Mouse (Mus musculus) CH12.LX (cell line): ENCODE results near the gene Eif4ebp2.

Source experiments
- CTCF ChIP-seq, 2 experiments: IDR thresholded peaks in 1 of 2; conservative IDR thresholded peaks in 1 of 2; 2 replicates each; pipeline ENCODE4 v1.5.1; 2011 to 2012; ENCODE audit warnings: low read depth in 2 of 2, low read length in 2 of 2, improper control_type of control experiment in 1 of 2, inconsistent platforms in 1 of 2, mild to moderate bottlenecking in 1 of 2, moderate library complexity in 1 of 2
- EP300 ChIP-seq: IDR thresholded peaks from 2 replicates; pipeline ENCODE4 v1.6.1; 2011; ENCODE audit warnings: low read length, improper control_type of control experiment
- ZKSCAN1 ChIP-seq: IDR thresholded peaks from 2 replicates; pipeline ENCODE4 v1.6.1; 2012; ENCODE audit warnings: low read depth, inconsistent platforms, low read length, improper control_type of control experiment, borderline replicate concordance

DNA sequence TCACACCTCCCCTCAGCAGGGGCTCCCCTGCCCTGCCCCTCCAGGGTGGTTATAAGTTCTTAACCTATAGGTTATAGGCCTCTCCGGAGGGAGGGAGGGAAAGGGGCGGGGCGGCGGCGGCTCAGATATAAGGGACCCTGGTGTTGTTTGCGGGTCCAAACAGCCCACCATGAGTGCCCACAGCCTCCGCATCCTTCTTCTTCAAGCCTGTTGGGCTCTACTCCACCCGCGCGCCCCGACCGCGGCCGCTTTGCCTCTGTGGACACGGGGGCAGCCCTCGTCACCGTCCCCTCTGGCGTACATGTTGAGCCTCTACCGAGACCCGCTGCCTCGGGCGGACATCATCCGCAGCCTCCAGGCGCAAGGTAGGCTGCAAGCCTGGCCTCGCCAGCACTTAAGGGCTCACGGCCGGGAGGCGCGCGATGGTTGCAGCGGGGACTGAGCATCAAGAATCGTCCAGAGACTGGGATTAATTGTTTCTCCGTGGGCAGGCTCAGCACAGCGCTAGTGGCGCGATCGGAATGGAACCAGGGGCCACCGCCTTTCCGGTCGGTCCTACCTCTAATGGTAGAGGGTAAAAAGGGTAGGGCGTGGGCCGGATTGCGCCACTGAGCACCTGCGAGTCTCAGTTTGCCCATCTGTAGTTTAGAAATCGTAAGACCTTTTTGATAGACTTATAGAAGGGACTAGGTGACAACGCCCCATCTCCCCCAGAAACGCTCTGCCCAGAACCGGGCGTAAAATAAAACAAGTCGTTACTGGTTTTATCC is 34.1 kb downstream of the Eif4ebp2 start:
- TF ChIP-seq CTCF (conservative IDR thresholded peaks at IDR 0.05 in 1 of 2, IDR thresholded peaks at IDR 0.05 in 1 of 2; ENCODE audit: low read depth in 2 of 2, low read length in 2 of 2), result no peak
- no peak for TF ChIP-seq ZKSCAN1
- TF ChIP-seq EP300, result no peak
